Mouse (Mus musculus): ENCODE results near the gene Utrn. TPM values are rescaled to one million over a fixed set of nuclear protein-coding genes. Genes with fewer than 3 reads are reported as not detected.

The Utrn gene
- polyA plus RNA-seq, 1 experiment: 104 TPM

GRCm38 (mm10) chr10:12812680-12813079 lies 56.5 kb downstream of the Utrn start:
- TF ChIP-seq CTCF (IDR thresholded peaks at IDR 0.05; ENCODE audit: borderline replicate concordance, insufficient read depth, low read length) (no peak), POLR2A (IDR thresholded peaks at IDR 0.05; ENCODE audit: low read depth, low read length) (no peak)
- H3K4me3 ChIP-seq (ENCODE audit: insufficient read depth, low read length): no peak overlapping the region
- H3K27ac ChIP-seq (ENCODE audit: insufficient read depth, low read length): no peak overlapping the region
- peaks cover 21% of the 10 kb centered on the region for H3K4me1 ChIP-seq (ENCODE audit: control insufficient read depth, insufficient read depth, low read length)

GRCm38 (mm10) chr10:12810816-12811215 lies 58.3 kb downstream of the Utrn start:
- Histone ChIP-seq H3K4me3 (ENCODE audit: insufficient read depth, low read length) (no peak overlapping the region), H3K4me1 (ENCODE audit: control insufficient read depth, insufficient read depth, low read length) (peaks cover 28% of the 10 kb centered on the region), H3K27ac (ENCODE audit: insufficient read depth, low read length) (peak overlapping the region; percentile 43; the same call in 1 of the 2 replicates)
- no peak for TF ChIP-seq POLR2A (IDR thresholded peaks at IDR 0.05; ENCODE audit: low read depth, low read length)
- no peak for TF ChIP-seq CTCF (IDR thresholded peaks at IDR 0.05; ENCODE audit: borderline replicate concordance, insufficient read depth, low read length)

DNA sequence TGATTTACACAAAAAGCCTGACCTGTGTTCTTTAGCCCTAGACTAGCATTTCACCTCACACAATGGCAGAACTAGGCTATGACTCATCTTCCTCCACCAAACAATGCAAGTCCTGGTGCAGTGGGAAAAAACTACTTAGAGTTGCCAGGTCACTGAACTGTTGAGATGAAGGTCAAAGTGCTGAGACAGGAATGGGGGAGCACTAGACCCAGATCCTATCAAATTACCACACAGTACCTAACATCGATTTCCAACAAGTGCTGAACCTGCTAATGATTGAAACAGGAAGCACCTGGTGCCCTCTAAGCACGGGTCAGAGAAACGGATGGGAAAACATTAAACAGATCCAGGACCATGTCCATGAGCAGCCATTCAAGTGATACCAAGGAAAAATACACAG lies 59.5 kb downstream of the Utrn start:
- TF ChIP-seq CTCF (IDR thresholded peaks at IDR 0.05; ENCODE audit: borderline replicate concordance, insufficient read depth, low read length) (no peak), POLR2A (IDR thresholded peaks at IDR 0.05; ENCODE audit: low read depth, low read length) (no peak)
- Histone ChIP-seq H3K27ac (ENCODE audit: insufficient read depth, low read length) (peak overlapping the region; percentile 43), H3K4me1 (ENCODE audit: control insufficient read depth, insufficient read depth, low read length) (peaks cover 29% of the 10 kb centered on the region)

GRCm38 (mm10) chr10:12808467-12808866 lies 60.7 kb downstream of the Utrn start:
- TF ChIP-seq CTCF (IDR thresholded peaks at IDR 0.05; ENCODE audit: borderline replicate concordance, insufficient read depth, low read length) (no peak), POLR2A (IDR thresholded peaks at IDR 0.05; ENCODE audit: low read depth, low read length) (no peak)
- H3K4me3 ChIP-seq (ENCODE audit: insufficient read depth, low read length): no peak overlapping the region
- H3K4me1 ChIP-seq (ENCODE audit: control insufficient read depth, insufficient read depth, low read length): peaks cover 34% of the 10 kb centered on the region
- H3K27ac ChIP-seq (ENCODE audit: insufficient read depth, low read length): peak overlapping the region; percentile 42

More for the DNA sequence above, 59.5 kb downstream of the Utrn start:
- no peak overlapping the region for H3K4me3 ChIP-seq (ENCODE audit: insufficient read depth, low read length)

DNA sequence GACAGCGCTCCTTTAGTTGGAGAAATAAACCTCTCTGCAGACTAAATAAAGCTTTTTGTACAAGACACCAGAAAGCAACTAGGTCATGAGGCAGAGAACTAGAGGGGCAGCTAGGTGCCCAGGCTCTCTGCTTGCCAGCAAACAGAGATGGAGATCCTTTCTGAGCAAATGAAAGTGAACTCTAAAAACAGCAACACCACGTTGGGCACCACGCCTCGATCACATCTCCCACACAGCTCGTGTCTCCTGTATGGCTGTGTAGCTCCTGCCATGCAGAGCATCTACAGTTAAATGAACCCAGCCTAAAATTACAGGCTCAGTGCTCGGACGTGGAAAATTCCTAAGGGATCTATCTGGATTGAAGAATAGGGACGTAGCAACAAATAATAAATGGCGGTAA lies 61.5 kb downstream of the Utrn start:
- Histone ChIP-seq H3K4me1 (ENCODE audit: control insufficient read depth, insufficient read depth, low read length) (peaks cover 34% of the 10 kb centered on the region), H3K27ac (ENCODE audit: insufficient read depth, low read length) (no peak overlapping the region), H3K4me3 (ENCODE audit: insufficient read depth, low read length) (no peak overlapping the region)
- no peak for TF ChIP-seq POLR2A (IDR thresholded peaks at IDR 0.05; ENCODE audit: low read depth, low read length)
- no peak for TF ChIP-seq CTCF (IDR thresholded peaks at IDR 0.05; ENCODE audit: borderline replicate concordance, insufficient read depth, low read length)

DNA sequence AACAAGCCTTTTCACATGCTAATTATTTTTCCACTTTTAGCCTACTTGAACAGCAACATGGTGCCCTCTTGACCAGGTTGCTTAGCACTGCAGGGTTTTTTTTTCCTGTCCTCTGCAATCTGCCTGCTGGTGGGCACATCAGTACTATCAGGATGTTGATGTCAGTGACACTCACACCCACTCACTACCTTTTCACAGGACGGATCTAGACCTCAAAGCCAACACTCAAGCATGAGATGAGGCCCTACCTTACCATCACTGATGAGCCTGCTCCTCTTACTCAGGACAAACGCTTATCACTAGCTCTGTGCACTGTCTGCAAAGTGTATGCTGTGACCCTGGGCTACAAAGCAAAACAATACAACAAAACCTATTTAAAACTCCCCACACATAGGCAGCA lies 63.3 kb downstream of the Utrn start:
- TF ChIP-seq CTCF (IDR thresholded peaks at IDR 0.05; ENCODE audit: borderline replicate concordance, insufficient read depth, low read length) (no peak), POLR2A (IDR thresholded peaks at IDR 0.05; ENCODE audit: low read depth, low read length) (no peak)
- Histone ChIP-seq H3K4me1 (ENCODE audit: control insufficient read depth, insufficient read depth, low read length) (peaks cover 27% of the 10 kb centered on the region), H3K27ac (ENCODE audit: insufficient read depth, low read length) (no peak overlapping the region), H3K4me3 (ENCODE audit: insufficient read depth, low read length) (no peak overlapping the region)

DNA sequence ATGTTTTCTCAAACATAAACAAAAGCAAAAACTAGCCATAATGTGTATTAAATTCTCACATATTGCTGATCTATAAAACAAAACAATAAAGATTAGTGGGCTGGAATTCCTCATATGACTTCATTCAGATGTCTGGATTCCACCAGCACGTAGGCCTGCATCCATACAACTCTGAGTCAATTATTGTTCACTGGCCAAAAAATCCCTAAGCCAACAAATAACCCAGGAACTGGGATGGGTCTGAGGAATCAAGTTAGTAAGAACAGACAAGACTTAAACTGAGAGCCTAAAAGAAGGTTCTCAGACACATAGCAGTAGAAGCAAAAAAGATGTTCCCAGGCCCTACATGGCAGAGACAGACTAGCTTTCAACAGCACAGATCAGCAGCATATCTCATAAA lies 65.2 kb downstream of the Utrn start:
- Histone ChIP-seq H3K27ac (ENCODE audit: insufficient read depth, low read length) (peak overlapping the region; percentile 82), H3K4me3 (ENCODE audit: insufficient read depth, low read length) (no peak overlapping the region), H3K4me1 (ENCODE audit: control insufficient read depth, insufficient read depth, low read length) (peaks cover 17% of the 10 kb centered on the region)
- TF ChIP-seq CTCF (IDR thresholded peaks at IDR 0.05; ENCODE audit: borderline replicate concordance, insufficient read depth, low read length) (no peak), POLR2A (IDR thresholded peaks at IDR 0.05; ENCODE audit: low read depth, low read length) (no peak)

GRCm38 (mm10) chr10:12799416-12799815 lies 69.7 kb downstream of the Utrn start:
- no peak overlapping the region for H3K4me3 ChIP-seq (ENCODE audit: insufficient read depth, low read length)
- no peak overlapping the region for H3K27ac ChIP-seq (ENCODE audit: insufficient read depth, low read length)
- TF ChIP-seq POLR2A (IDR thresholded peaks at IDR 0.05; ENCODE audit: low read depth, low read length) (no peak), CTCF (IDR thresholded peaks at IDR 0.05; ENCODE audit: borderline replicate concordance, insufficient read depth, low read length) (no peak)
- H3K4me1 ChIP-seq (ENCODE audit: control insufficient read depth, insufficient read depth, low read length): peaks cover 19% of the 10 kb centered on the region; the same call in 1 of the 2 replicates

DNA sequence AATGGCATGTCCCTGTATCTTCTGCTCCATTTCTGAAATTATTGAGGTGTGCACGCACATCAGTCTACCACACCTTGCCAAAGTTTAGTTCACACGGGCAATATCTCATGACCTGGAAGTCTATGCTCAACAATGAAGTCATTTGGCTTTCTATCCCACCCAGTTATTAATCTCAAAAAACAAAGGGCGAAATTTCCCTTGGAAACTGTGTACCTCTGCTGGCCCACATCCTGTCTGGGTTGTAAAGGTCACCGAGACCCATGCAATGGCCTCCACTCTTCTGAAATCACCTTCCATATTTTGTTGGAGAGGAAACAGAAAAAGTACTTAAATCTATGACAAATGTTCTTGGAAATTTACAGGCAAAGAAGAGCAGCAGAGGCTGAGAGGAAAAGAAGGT lies 70.9 kb downstream of the Utrn start:
- peaks cover 13% of the 10 kb centered on the region; the same call in 1 of the 2 replicates for H3K4me1 ChIP-seq (ENCODE audit: control insufficient read depth, insufficient read depth, low read length)
- TF ChIP-seq CTCF (IDR thresholded peaks at IDR 0.05; ENCODE audit: borderline replicate concordance, insufficient read depth, low read length) (no peak), POLR2A (IDR thresholded peaks at IDR 0.05; ENCODE audit: low read depth, low read length) (no peak)

GRCm38 (mm10) chr10:12796510-12796840 lies 72.7 kb downstream of the Utrn start:
- Histone ChIP-seq H3K4me3 (ENCODE audit: insufficient read depth, low read length) (no peak overlapping the region), H3K4me1 (ENCODE audit: control insufficient read depth, insufficient read depth, low read length) (peaks cover 17% of the 10 kb centered on the region), H3K27ac (ENCODE audit: insufficient read depth, low read length) (no peak overlapping the region)
- TF ChIP-seq POLR2A (IDR thresholded peaks at IDR 0.05; ENCODE audit: low read depth, low read length): no peak
- TF ChIP-seq CTCF (IDR thresholded peaks at IDR 0.05; ENCODE audit: borderline replicate concordance, insufficient read depth, low read length): no peak

More for the DNA sequence above, 70.9 kb downstream of the Utrn start:
- Histone ChIP-seq H3K27ac (ENCODE audit: insufficient read depth, low read length) (no peak overlapping the region), H3K4me3 (ENCODE audit: insufficient read depth, low read length) (no peak overlapping the region)
